Mouse (Mus musculus): ENCODE results near the gene Zfp978. TPM values are rescaled to one million over a fixed set of nuclear protein-coding genes. Genes with fewer than 3 reads are reported as not detected.
"Not testable (repeated sequence)": the region's sequence is repeated elsewhere in the genome, so short reads cannot be mapped to it uniquely, and the experiment has no call there.

The Zfp978 gene
- polyA plus RNA-seq, 1 experiment from 2014 or later, result not detected

GRCm38 (mm10) chr4:147349687-147350415 is 11.3 kb upstream of the Zfp978 start:
- H3K4me2 ChIP-seq (ENCODE audit: low read depth, low read length); DNase-seq; H3K36me3 ChIP-seq (replicated peaks; ENCODE audit: insufficient read depth, low read length); H3K9ac ChIP-seq (replicated peaks); ATAC-seq; H3K4me3 ChIP-seq (ENCODE audit: low read depth, low read length); H3K4me1 ChIP-seq (ENCODE audit: insufficient read depth); H3K27ac ChIP-seq (ENCODE audit: low read depth); H3K27me3 ChIP-seq (ENCODE audit: insufficient read depth, low read length): not testable (repeated sequence)
- peaks cover 26% of the 10 kb centered on the region for H3K9me3 ChIP-seq (ENCODE audit: low read length)
- WGBS (ENCODE audit: insufficient replicate concordance), result 74% methylated on average over 9 of the region's 9 CpGs

GRCm38 (mm10) chr4:147350541-147350940 is 10.6 kb upstream of the Zfp978 start:
- peaks cover 26% of the 10 kb centered on the region for H3K9me3 ChIP-seq (ENCODE audit: low read length)
- H3K27ac ChIP-seq (ENCODE audit: low read depth); H3K4me3 ChIP-seq (ENCODE audit: low read depth, low read length); H3K27me3 ChIP-seq (ENCODE audit: insufficient read depth, low read length); H3K4me1 ChIP-seq (ENCODE audit: insufficient read depth); H3K9ac ChIP-seq (replicated peaks); ATAC-seq; H3K36me3 ChIP-seq (replicated peaks; ENCODE audit: insufficient read depth, low read length); H3K4me2 ChIP-seq (ENCODE audit: low read depth, low read length); DNase-seq: not testable (repeated sequence)
- WGBS (ENCODE audit: insufficient replicate concordance), result 68% methylated on average over 2 of the region's 2 CpGs

GRCm38 (mm10) chr4:147351376-147351980 is 9.6 kb upstream of the Zfp978 start:
- not testable (repeated sequence) for H3K4me3 ChIP-seq (ENCODE audit: low read depth, low read length); H3K36me3 ChIP-seq (replicated peaks; ENCODE audit: insufficient read depth, low read length); H3K27ac ChIP-seq (ENCODE audit: low read depth); DNase-seq; H3K4me2 ChIP-seq (ENCODE audit: low read depth, low read length); H3K27me3 ChIP-seq (ENCODE audit: insufficient read depth, low read length); H3K4me1 ChIP-seq (ENCODE audit: insufficient read depth); ATAC-seq; H3K9ac ChIP-seq (replicated peaks)
- 77% methylated on average over 9 of the region's 13 CpGs for WGBS (ENCODE audit: insufficient replicate concordance)
- H3K9me3 ChIP-seq (ENCODE audit: low read length), result peaks cover 26% of the 10 kb centered on the region

GRCm38 (mm10) chr4:147353626-147354025 is 7.5 kb upstream of the Zfp978 start:
- H3K9ac ChIP-seq (replicated peaks); H3K4me2 ChIP-seq (ENCODE audit: low read depth, low read length); DNase-seq; ATAC-seq; H3K4me3 ChIP-seq (ENCODE audit: low read depth, low read length); H3K27ac ChIP-seq (ENCODE audit: low read depth); H3K27me3 ChIP-seq (ENCODE audit: insufficient read depth, low read length); H3K4me1 ChIP-seq (ENCODE audit: insufficient read depth); H3K36me3 ChIP-seq (replicated peaks; ENCODE audit: insufficient read depth, low read length): not testable (repeated sequence)
- H3K9me3 ChIP-seq (ENCODE audit: low read length), result peaks cover 18% of the 10 kb centered on the region
- 67% methylated on average over 4 of the region's 4 CpGs for WGBS (ENCODE audit: insufficient replicate concordance)

- ATAC-seq; H3K27me3 ChIP-seq (ENCODE audit: insufficient read depth, low read length); H3K4me2 ChIP-seq (ENCODE audit: low read depth, low read length); H3K4me3 ChIP-seq (ENCODE audit: low read depth, low read length); H3K9ac ChIP-seq (replicated peaks); DNase-seq; H3K36me3 ChIP-seq (replicated peaks; ENCODE audit: insufficient read depth, low read length); H3K9me3 ChIP-seq (ENCODE audit: low read length); H3K27ac ChIP-seq (ENCODE audit: low read depth); H3K4me1 ChIP-seq (ENCODE audit: insufficient read depth): not testable (repeated sequence)
- WGBS (ENCODE audit: insufficient replicate concordance), result no CpG with 5 or more reads among the region's 3 CpGs
Observed at GRCm38 (mm10) chr4:147356042-147356441, 5.1 kb upstream of the Zfp978 start.

- not testable (repeated sequence) for H3K9ac ChIP-seq (replicated peaks); DNase-seq; H3K27me3 ChIP-seq (ENCODE audit: insufficient read depth, low read length); H3K36me3 ChIP-seq (replicated peaks; ENCODE audit: insufficient read depth, low read length); H3K4me2 ChIP-seq (ENCODE audit: low read depth, low read length); ATAC-seq; H3K4me1 ChIP-seq (ENCODE audit: insufficient read depth); H3K4me3 ChIP-seq (ENCODE audit: low read depth, low read length); H3K9me3 ChIP-seq (ENCODE audit: low read length); H3K27ac ChIP-seq (ENCODE audit: low read depth)
- WGBS (ENCODE audit: insufficient replicate concordance), result no CpG with 5 or more reads among the region's 2 CpGs
Observed at GRCm38 (mm10) chr4:147357195-147357594, 3.9 kb upstream of the Zfp978 start.

GRCm38 (mm10) chr4:147361872-147362271 is 769 bp downstream of the Zfp978 start:
- not testable (repeated sequence) for DNase-seq; H3K27ac ChIP-seq (ENCODE audit: low read depth); H3K4me3 ChIP-seq (ENCODE audit: low read depth, low read length); H3K9me3 ChIP-seq (ENCODE audit: low read length); ATAC-seq; H3K36me3 ChIP-seq (replicated peaks; ENCODE audit: insufficient read depth, low read length); H3K4me2 ChIP-seq (ENCODE audit: low read depth, low read length); H3K4me1 ChIP-seq (ENCODE audit: insufficient read depth); H3K27me3 ChIP-seq (ENCODE audit: insufficient read depth, low read length); H3K9ac ChIP-seq (replicated peaks)
- no CpG with 5 or more reads among the region's 1 CpGs for WGBS (ENCODE audit: insufficient replicate concordance)

- peak; percentile 51 for ATAC-seq
- WGBS (ENCODE audit: insufficient replicate concordance), result no CpG with 5 or more reads among the region's 2 CpGs
- not testable (repeated sequence) for H3K27me3 ChIP-seq (ENCODE audit: insufficient read depth, low read length); H3K4me2 ChIP-seq (ENCODE audit: low read depth, low read length); H3K4me3 ChIP-seq (ENCODE audit: low read depth, low read length); H3K36me3 ChIP-seq (replicated peaks; ENCODE audit: insufficient read depth, low read length); H3K27ac ChIP-seq (ENCODE audit: low read depth); H3K9me3 ChIP-seq (ENCODE audit: low read length); H3K9ac ChIP-seq (replicated peaks); DNase-seq; H3K4me1 ChIP-seq (ENCODE audit: insufficient read depth)
Observed at GRCm38 (mm10) chr4:147369564-147369963, 8.5 kb downstream of the Zfp978 start.

- H3K4me2 ChIP-seq (ENCODE audit: low read depth, low read length); H3K27ac ChIP-seq (ENCODE audit: low read depth); H3K9me3 ChIP-seq (ENCODE audit: low read length); H3K4me3 ChIP-seq (ENCODE audit: low read depth, low read length); H3K36me3 ChIP-seq (replicated peaks; ENCODE audit: insufficient read depth, low read length); ATAC-seq; DNase-seq; H3K27me3 ChIP-seq (ENCODE audit: insufficient read depth, low read length); H3K9ac ChIP-seq (replicated peaks); H3K4me1 ChIP-seq (ENCODE audit: insufficient read depth): not testable (repeated sequence)
- 69% methylated on average over 2 of the region's 4 CpGs for WGBS (ENCODE audit: insufficient replicate concordance)
Observed at GRCm38 (mm10) chr4:147383199-147383598, 22.1 kb downstream of the Zfp978 start.

GRCm38 (mm10) chr4:147397201-147397600 is 36.1 kb downstream of the Zfp978 start:
- WGBS (ENCODE audit: insufficient replicate concordance), result 83% methylated on average over 3 of the region's 3 CpGs
- H3K9me3 ChIP-seq (ENCODE audit: low read length), result peaks cover 13% of the 10 kb centered on the region
- not testable (repeated sequence) for DNase-seq

More at GRCm38 (mm10) chr4:147397201-147397600, 36.1 kb downstream of the Zfp978 start:
- H3K27me3 ChIP-seq (ENCODE audit: insufficient read depth, low read length); H3K4me3 ChIP-seq (ENCODE audit: low read depth, low read length); ATAC-seq; H3K27ac ChIP-seq (ENCODE audit: low read depth); H3K4me2 ChIP-seq (ENCODE audit: low read depth, low read length); H3K4me1 ChIP-seq (ENCODE audit: insufficient read depth); H3K36me3 ChIP-seq (replicated peaks; ENCODE audit: insufficient read depth, low read length); H3K9ac ChIP-seq (replicated peaks): not testable (repeated sequence)
